Mouse (Mus musculus): ENCODE results near the gene Abl1.

GRCm38 (mm10) chr2:31806639-31807382 lies 118.6 kb downstream of the Abl1 start:
- TF ChIP-seq CTCF (IDR thresholded peaks at IDR 0.05; ENCODE audit: low read depth, low read length) (no peak), POLR2A (IDR thresholded peaks at IDR 0.05; ENCODE audit: borderline replicate concordance, low read depth, low read length) (no peak)
